Mouse (Mus musculus) adrenal gland, adult (tissue): Measurements from ENCODE around the gene Tfam.

Experiments used
- DNase-seq, 2 experiments: peaks; one replicate each; pipeline ENCODE4 v3.0.0; 2022 to 2023; ENCODE audit warnings: low spot score in 1 of 2; ENCODE audit not compliant: inconsistent age in 2 of 2

Gene Tfam

GRCm38 (mm10) chr10:71238240-71238554 lies at the start of gene Tfam:
Gene Tfam (minus strand): TSS chr10:71238280.
- no peak for DNase-seq

GRCm38 (mm10) chr10:71285126-71285580 lies 47.1 kb upstream of the Tfam start, which contains the start of gene Ube2d1:
Gene Ube2d1 (minus strand): TSS chr10:71285262.
- DNase-seq, result peak; percentile 90 to 96

- no peak for DNase-seq
Observed at GRCm38 (mm10) chr10:71284511-71285125, 46.5 kb upstream of the Tfam start.

GRCm38 (mm10) chr10:71284131-71284510 lies 46.0 kb upstream of the Tfam start:
- DNase-seq, result no peak

GRCm38 (mm10) chr10:71273008-71273739 lies 35.1 kb upstream of the Tfam start:
- no peak for DNase-seq

- DNase-seq, result no peak
Observed at GRCm38 (mm10) chr10:71267973-71268372, 29.9 kb upstream of the Tfam start.

- DNase-seq, result no peak
Observed at GRCm38 (mm10) chr10:71267511-71267910, 29.4 kb upstream of the Tfam start.

- DNase-seq, result no peak
Observed at GRCm38 (mm10) chr10:71265067-71265466, 27.0 kb upstream of the Tfam start.

GRCm38 (mm10) chr10:71261637-71262036 lies 23.6 kb upstream of the Tfam start:
- DNase-seq, result no peak

- no peak for DNase-seq
Observed at GRCm38 (mm10) chr10:71258943-71259342, 20.9 kb upstream of the Tfam start.

GRCm38 (mm10) chr10:71258516-71258915 lies 20.4 kb upstream of the Tfam start:
- no peak for DNase-seq

GRCm38 (mm10) chr10:71253147-71253546 lies 15.1 kb upstream of the Tfam start:
- no peak for DNase-seq

GRCm38 (mm10) chr10:71252421-71252820 lies 14.3 kb upstream of the Tfam start:
- DNase-seq, result no peak

- DNase-seq, result no peak
Observed at GRCm38 (mm10) chr10:71251846-71252245, 13.8 kb upstream of the Tfam start.

GRCm38 (mm10) chr10:71251256-71251655 lies 13.2 kb upstream of the Tfam start:
- DNase-seq, result no peak

GRCm38 (mm10) chr10:71250472-71250871 lies 12.4 kb upstream of the Tfam start:
- no peak for DNase-seq

GRCm38 (mm10) chr10:71249086-71249880 lies 11.2 kb upstream of the Tfam start:
- DNase-seq, result no peak

- no peak for DNase-seq
Observed at GRCm38 (mm10) chr10:71246956-71247355, 8.9 kb upstream of the Tfam start.

GRCm38 (mm10) chr10:71239479-71240120 lies 1.5 kb upstream of the Tfam start:
- no peak for DNase-seq

- peak; percentile 97 to 99 for DNase-seq
Observed at GRCm38 (mm10) chr10:71237516-71238239, 402 bp downstream of the Tfam start.

GRCm38 (mm10) chr10:71234071-71234470 lies 4.0 kb downstream of the Tfam start:
- no peak for DNase-seq
